Mouse (Mus musculus) cerebellum, adult 11 months (tissue): ENCODE measurements around the gene Rbm25.
A peak's percentile ranks its signal among the peaks of the same experiment; 100 is the strongest.

ENCODE experiments used
- DNase-seq: peaks from one replicate; pipeline ENCODE4 v3.0.0; 2022

Rbm25 gene

GRCm38 (mm10) chr12:83651414-83651813 is 20.4 kb downstream of the Rbm25 start:
- DNase-seq = no peak

- no peak for DNase-seq
Observed at GRCm38 (mm10) chr12:83685466-83685865, 54.4 kb downstream of the Rbm25 start.

- no peak for DNase-seq
Observed at GRCm38 (mm10) chr12:83686575-83687350, 55.7 kb downstream of the Rbm25 start.

- peak; percentile 87 for DNase-seq
Observed at GRCm38 (mm10) chr12:83687934-83688315, 56.9 kb downstream of the Rbm25 start, which contains the start of gene Psen1. Gene Psen1 (plus strand): TSS chr12:83688152.

- DNase-seq = no peak
Observed at GRCm38 (mm10) chr12:83688316-83689086, 57.5 kb downstream of the Rbm25 start.

- no peak for DNase-seq
Observed at GRCm38 (mm10) chr12:83689087-83689432, 58.0 kb downstream of the Rbm25 start.

GRCm38 (mm10) chr12:83694011-83694410 is 63.0 kb downstream of the Rbm25 start:
- DNase-seq = no peak

GRCm38 (mm10) chr12:83694669-83695068 is 63.6 kb downstream of the Rbm25 start:
- DNase-seq = no peak

GRCm38 (mm10) chr12:83698637-83699036 is 67.6 kb downstream of the Rbm25 start:
- DNase-seq = no peak

- DNase-seq = no peak
Observed at GRCm38 (mm10) chr12:83701608-83702007, 70.6 kb downstream of the Rbm25 start.

GRCm38 (mm10) chr12:83702796-83703195 is 71.8 kb downstream of the Rbm25 start:
- DNase-seq = no peak

GRCm38 (mm10) chr12:83706951-83707350 is 75.9 kb downstream of the Rbm25 start:
- no peak for DNase-seq

- no peak for DNase-seq
Observed at GRCm38 (mm10) chr12:83708160-83709092, 77.4 kb downstream of the Rbm25 start.

- no peak for DNase-seq
Observed at GRCm38 (mm10) chr12:83709934-83710333, 78.9 kb downstream of the Rbm25 start.

GRCm38 (mm10) chr12:83713749-83714148 is 82.7 kb downstream of the Rbm25 start:
- peak; percentile 31 for DNase-seq

- DNase-seq = no peak
Observed at GRCm38 (mm10) chr12:83716416-83717184, 85.6 kb downstream of the Rbm25 start.

- DNase-seq = no peak
Observed at GRCm38 (mm10) chr12:83719431-83719830, 88.4 kb downstream of the Rbm25 start.

- no peak for DNase-seq
Observed at GRCm38 (mm10) chr12:83721281-83721680, 90.2 kb downstream of the Rbm25 start.

GRCm38 (mm10) chr12:83723037-83723436 is 92.0 kb downstream of the Rbm25 start:
- no peak for DNase-seq

GRCm38 (mm10) chr12:83726510-83727308 is 95.7 kb downstream of the Rbm25 start:
- DNase-seq = no peak

- no peak for DNase-seq
Observed at GRCm38 (mm10) chr12:83732225-83732624, 101.2 kb downstream of the Rbm25 start.
